Mouse (Mus musculus): ENCODE results near the gene Pou2f1.

Gene Pou2f1

DNA sequence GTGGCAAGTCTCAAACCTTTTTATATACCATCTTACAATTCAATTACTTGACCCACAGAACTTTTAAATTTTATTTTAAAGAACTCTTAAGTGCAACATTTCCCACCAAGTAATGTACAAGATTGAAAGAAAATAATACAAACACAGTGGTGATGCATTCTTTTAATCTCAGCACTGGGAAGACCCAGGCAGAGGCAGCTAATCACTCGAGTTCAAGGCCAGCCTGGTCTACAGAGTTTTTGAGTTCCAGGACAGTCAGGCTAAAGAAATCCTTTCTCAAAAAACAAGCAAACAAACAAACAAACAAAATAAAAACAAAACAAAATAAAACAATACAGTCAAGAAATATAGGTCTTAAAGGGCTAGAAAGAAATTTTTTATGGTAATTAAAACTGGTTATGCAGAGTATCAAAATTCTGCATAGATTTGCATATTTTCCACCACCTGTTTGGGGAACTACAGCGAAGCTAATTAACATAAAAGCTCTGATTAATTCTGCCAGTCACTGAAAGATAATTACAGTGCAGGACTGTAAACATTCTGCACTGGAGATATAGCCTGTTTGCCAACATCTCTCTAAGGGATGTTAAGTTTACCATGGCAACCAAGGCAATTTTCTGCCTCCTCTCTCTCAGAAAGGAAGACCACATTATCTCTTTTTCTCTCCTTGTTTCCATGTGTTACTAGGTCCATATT is 88.6 kb downstream of the Pou2f1 start:
- in situ Hi-C loops (cut with MboI; ENCODE audit: unreplicated experiment in 2 of 2): no loop called here

DNA sequence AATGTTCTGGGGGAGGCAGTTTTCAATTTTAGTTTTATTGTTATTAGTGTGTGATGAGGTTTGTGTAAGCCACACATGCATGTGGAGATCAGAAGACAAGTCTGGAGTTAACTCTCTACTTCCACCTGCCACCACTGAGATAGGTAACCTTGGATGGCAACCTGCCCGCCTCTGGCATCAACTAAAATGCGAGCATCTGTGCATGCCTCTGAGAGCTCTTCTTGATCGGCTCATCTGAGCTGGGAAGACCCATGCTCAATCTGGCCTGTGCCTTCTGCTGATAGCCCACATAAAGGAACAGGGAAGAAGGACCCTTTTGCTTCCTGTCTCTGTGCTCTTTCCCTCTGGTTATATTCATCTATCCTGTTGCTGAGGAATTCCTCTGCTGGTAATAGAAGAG is 93.0 kb downstream of the Pou2f1 start:
- in situ Hi-C loops (cut with MboI; ENCODE audit: unreplicated experiment in 2 of 2): no loop called here

DNA sequence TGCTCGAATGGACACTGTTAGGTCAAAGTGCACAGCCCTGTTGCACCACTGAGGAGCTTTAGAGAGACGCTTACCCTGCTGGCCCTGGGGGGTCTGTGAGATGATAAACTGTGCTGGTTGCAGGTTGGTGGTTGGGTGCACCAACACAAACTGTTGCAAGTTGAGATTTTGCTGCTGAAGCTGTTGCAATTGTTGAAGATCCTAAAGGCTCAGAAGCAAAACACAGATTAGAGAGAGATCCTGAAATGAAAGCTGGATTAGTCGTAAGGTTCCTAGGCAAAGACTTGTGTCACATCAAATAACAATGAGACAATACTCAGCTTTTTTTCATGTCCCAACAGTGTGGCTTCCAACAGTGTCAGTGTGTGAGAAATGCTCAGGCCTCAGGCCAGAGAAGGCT is 93.7 kb downstream of the Pou2f1 start:
- in situ Hi-C loops (cut with MboI; ENCODE audit: unreplicated experiment in 2 of 2): no loop called here

- in situ Hi-C loops (cut with MboI; ENCODE audit: unreplicated experiment in 2 of 2): no loop called here
These were observed 94.3 kb downstream of the Pou2f1 start for GRCm38 (mm10) chr1:165908153-165908552.

DNA sequence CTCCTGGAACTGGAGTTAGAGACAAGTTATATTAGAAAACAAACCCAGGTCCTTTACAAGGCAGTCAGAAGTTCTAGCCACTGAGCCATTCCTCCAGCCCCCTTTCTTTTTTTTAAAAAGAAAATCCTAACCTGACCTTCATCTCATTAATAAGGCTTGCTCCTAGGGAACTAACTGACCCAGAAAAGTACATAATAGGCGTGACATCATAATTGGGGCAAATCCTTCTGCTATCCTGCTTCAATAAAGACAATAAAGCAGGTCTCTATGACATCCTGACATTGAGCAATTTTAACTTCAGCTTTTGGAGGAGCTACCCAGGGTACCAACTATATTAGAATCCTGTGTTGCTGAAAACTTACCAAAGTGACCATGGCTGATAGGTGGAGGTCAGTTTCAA is 98.9 kb downstream of the Pou2f1 start:
- in situ Hi-C loops (cut with MboI; ENCODE audit: unreplicated experiment in 2 of 2): no loop called here

GRCm38 (mm10) chr1:165891686-165892085 is 110.8 kb downstream of the Pou2f1 start:
- in situ Hi-C loops (cut with MboI; ENCODE audit: unreplicated experiment in 2 of 2): no loop called here

DNA sequence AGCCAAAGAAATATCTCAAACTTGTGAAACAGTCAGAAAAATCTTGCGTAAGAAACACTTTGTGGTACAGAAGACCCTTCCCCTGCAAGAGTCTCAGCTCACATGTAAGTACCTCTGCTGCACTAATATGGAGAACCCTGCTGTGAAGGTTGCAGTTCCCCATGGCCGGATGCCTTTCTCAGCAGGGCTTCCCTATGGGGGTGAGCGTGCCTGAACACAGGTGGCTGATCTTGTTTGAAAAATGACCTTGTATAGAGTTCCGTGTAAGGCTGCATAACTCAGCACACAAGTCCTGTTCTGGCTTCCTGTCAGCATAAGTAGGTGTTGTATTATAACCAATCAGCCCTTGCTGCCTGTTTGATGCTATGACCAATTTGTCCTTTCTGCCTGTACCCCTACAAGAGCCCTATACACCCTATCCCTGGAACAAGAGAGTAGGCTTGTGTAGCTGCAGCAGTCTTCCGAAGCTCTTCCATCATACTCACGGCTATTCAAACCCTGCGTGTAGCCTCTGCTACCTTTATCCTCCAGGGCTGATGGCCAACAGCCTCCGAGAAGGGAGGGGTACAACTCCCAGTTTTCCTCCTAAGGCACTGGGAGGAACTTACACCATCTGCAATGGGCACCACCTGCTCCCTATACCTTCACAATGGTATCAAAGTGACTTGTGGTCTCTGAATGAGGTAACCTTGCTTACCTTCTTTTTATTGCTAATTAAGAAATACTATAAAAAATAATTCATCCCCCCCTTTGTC is 120.2 kb downstream of the Pou2f1 start:
- in situ Hi-C loops (cut with MboI; ENCODE audit: unreplicated experiment in 2 of 2): loop anchor here in 1 of 2 experiments (5.0 kb wide), 1 partner anchor 40 kb away; no protein-coding TSS in a partner anchor

GRCm38 (mm10) chr1:165878751-165879150 is 123.7 kb downstream of the Pou2f1 start:
- in situ Hi-C loops (cut with MboI; ENCODE audit: unreplicated experiment in 2 of 2): no loop called here

GRCm38 (mm10) chr1:165875520-165876284 is 126.8 kb downstream of the Pou2f1 start:
- in situ Hi-C loops (cut with MboI; ENCODE audit: unreplicated experiment in 2 of 2): no loop called here

- in situ Hi-C loops (cut with MboI; ENCODE audit: unreplicated experiment in 2 of 2): no loop called here
These were observed 127.8 kb downstream of the Pou2f1 start for GRCm38 (mm10) chr1:165874645-165875044.

GRCm38 (mm10) chr1:165868659-165869058 is 133.8 kb downstream of the Pou2f1 start:
- in situ Hi-C loops (cut with MboI; ENCODE audit: unreplicated experiment in 2 of 2): no loop called here

GRCm38 (mm10) chr1:165866630-165867280 is 135.7 kb downstream of the Pou2f1 start:
- in situ Hi-C loops (cut with MboI; ENCODE audit: unreplicated experiment in 2 of 2): no loop called here

- in situ Hi-C loops (cut with MboI; ENCODE audit: unreplicated experiment in 2 of 2): no loop called here
These were observed 137.3 kb downstream of the Pou2f1 start for GRCm38 (mm10) chr1:165864864-165865795.

- in situ Hi-C loops (cut with MboI; ENCODE audit: unreplicated experiment in 2 of 2): no loop called here
These were observed 140.4 kb downstream of the Pou2f1 start for GRCm38 (mm10) chr1:165862059-165862458.

DNA sequence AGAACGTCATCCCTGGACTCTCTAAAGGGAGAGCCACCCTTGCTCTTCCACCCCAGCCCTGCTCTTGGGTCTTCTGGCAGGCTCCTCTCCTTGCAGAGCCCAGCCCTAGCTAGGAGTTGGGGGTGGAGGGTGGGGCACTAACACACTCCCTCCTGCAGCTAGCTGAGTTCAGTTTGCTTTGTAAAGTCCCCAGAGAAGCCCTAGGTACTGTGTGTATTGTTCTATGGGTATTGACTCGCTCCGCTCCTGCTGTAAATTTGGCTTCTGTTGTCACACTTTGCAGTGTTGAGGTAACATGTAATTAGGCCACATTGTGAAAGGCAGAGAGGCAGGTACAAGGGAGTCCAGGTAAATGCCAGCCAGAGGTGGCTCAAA is 141.3 kb downstream of the Pou2f1 start:
- in situ Hi-C loops (cut with MboI; ENCODE audit: unreplicated experiment in 2 of 2): no loop called here

- in situ Hi-C loops (cut with MboI; ENCODE audit: unreplicated experiment in 2 of 2): no loop called here
These were observed 141.9 kb downstream of the Pou2f1 start for GRCm38 (mm10) chr1:165860373-165861234.

DNA sequence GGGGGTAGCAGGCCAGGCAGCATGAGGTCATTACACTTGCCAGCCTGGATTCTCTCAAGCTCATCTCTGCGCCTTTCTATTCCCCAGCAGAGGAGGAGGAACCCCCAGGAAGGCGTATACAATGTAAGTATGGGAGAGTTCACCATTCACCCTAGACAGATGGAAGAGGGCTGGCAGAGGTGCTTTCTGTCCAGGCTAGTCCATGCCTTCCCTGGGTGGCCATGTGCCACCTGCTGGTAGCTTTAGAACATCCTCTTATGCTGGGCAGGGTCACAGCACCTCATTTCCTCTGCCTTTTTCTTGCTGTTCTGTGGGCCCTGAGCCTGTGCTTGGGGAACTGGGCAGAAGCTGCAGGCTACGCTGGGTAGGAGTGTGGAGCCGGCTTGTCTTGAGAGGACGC is 144.1 kb downstream of the Pou2f1 start:
- in situ Hi-C loops (cut with MboI; ENCODE audit: unreplicated experiment in 2 of 2): loop anchor here (5.0 kb wide), 1 partner anchor 294 kb away; no protein-coding TSS in a partner anchor

DNA sequence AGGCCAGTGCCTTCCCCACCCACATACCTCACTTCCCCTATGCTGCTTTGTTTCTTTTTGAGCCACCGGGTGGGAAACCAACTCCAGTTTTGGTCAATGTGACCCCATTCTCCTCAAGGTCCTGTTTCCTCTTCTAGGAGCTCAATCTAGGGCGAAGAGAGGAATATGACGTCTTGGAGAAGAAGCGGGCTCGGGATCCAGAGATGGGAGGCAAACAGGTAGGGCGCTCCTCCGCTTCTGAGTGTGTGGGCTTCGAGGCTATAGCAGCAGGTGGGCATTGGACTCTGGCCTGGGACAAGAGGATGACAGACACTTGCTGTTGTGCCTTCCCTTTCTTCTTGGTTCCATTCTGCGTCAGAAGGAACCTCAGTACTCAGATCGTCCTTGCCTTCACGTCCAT is 145.2 kb downstream of the Pou2f1 start:
- in situ Hi-C loops (cut with MboI; ENCODE audit: unreplicated experiment in 2 of 2): loop anchor here (5.0 kb wide), 1 partner anchor 295 kb away; no protein-coding TSS in a partner anchor
